Mouse (Mus musculus): ENCODE results near the gene Gtdc1.

GRCm38 (mm10) chr2:44633064-44633463 lies 294.4 kb downstream of the Gtdc1 start:
- TF ChIP-seq GATA1 (IDR thresholded peaks at IDR 0.05; ENCODE audit: borderline replicate concordance, low read length), result no peak
- no peak for TF ChIP-seq CTCF (IDR thresholded peaks at IDR 0.05; ENCODE audit: low read depth, low read length)
- TF ChIP-seq POLR2AphosphoS5 (IDR thresholded peaks at IDR 0.05; ENCODE audit: insufficient replicate concordance, low read depth, low read length), result no peak

Data from G1E (cell line).